Comparison of ENCODE assay signal across 24 mouse cellular contexts in the genomic region with DNA sequence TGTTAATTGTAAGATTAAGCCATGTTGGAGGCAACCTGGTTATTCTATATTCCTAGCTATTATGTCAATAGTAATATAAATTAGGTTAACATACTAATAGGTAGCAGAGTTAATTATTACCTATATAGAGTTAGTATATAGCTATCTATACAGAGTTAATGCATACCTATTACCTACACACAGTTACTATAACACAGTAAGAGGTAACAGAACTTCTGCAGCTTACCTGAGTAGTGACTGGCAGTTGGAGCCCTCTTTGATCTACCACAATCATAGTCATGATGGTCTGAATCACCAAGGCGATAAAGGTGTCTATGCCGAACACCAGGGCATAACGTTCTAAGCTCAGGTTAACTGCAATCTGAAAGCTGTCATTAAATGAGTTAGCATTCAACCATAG. TPM values are rescaled to one million over a fixed set of nuclear protein-coding genes. Genes with fewer than 3 reads are reported as not detected.
"Had no signal": no experiment of that assay in that cellular context is flagged by ENCODE, and none has a peak within 500 bp of the region (broad histone marks: within the 10 kb centered on the region; RNA-seq: fewer than 3 reads in every experiment).

No protein-coding gene starts in this region.

- H3K27ac ChIP-seq: neural tube, embryonic 13.5 days; neural tube, embryonic 15.5 days; stomach, embryonic 15.5 days; stomach, postnatal 0 days had no signal

- H3K36me3 ChIP-seq: neural tube, embryonic 13.5 days; neural tube, embryonic 15.5 days; stomach, embryonic 15.5 days had no signal

- H3K4me3 ChIP-seq: neural tube, embryonic 13.5 days; neural tube, embryonic 15.5 days; stomach, embryonic 15.5 days had no signal

- H3K4me2 ChIP-seq: neural tube, embryonic 13.5 days; neural tube, embryonic 15.5 days; stomach, embryonic 15.5 days had no signal

- H3K9ac ChIP-seq: neural tube, embryonic 13.5 days; neural tube, embryonic 15.5 days; stomach, embryonic 15.5 days had no signal

- H3K4me1 ChIP-seq: neural tube, embryonic 13.5 days; neural tube, embryonic 15.5 days; stomach, embryonic 15.5 days had no signal

- H3K9me3 ChIP-seq: neural tube, embryonic 13.5 days; neural tube, embryonic 15.5 days; stomach, embryonic 15.5 days had no signal

- H3K27me3 ChIP-seq: neural tube, embryonic 13.5 days; neural tube, embryonic 15.5 days; stomach, embryonic 15.5 days had no signal

- DNase-seq: retina, postnatal 1 day; right cerebral cortex, adult 18-20 months; right cerebral cortex, postnatal 14 days; right cerebral cortex, postnatal 25 days; right cerebral cortex, postnatal 4 days; spleen, adult 18-20 months; thymus, adult 18-20 months; thymus, adult 2 months; thymus, postnatal 14 days; thymus, postnatal 25 days; thymus, postnatal 36 days; thymus, postnatal 4 days had no signal

RNA-seq across cellular contexts. Expression of gene Gm47959, which starts 14.1 kb away (rescaled TPM):
- polyA plus RNA-seq: neural tube, embryonic 13.5 days; neural tube, embryonic 14.5 days; neural tube, embryonic 15.5 days; small intestine, adult 2 months; spleen, adult 2 months; stomach, embryonic 14.5 days; stomach, embryonic 15.5 days; stomach, embryonic 16.5 days; stomach, postnatal 0 days; testis, adult 2 months; thymus, adult 2 months; thymus, postnatal 0 days; urinary bladder, adult 2 months had no signal

RNA-seq across cellular contexts. Expression of gene Krtap28-10, which starts 27.8 kb away (rescaled TPM):
- polyA plus RNA-seq: neural tube, embryonic 13.5 days; neural tube, embryonic 14.5 days; neural tube, embryonic 15.5 days; small intestine, adult 2 months; spleen, adult 2 months; stomach, embryonic 14.5 days; stomach, embryonic 15.5 days; stomach, embryonic 16.5 days; stomach, postnatal 0 days; testis, adult 2 months; thymus, adult 2 months; thymus, postnatal 0 days; urinary bladder, adult 2 months had no signal

RNA-seq across cellular contexts. Expression of gene Gm47969, which starts 30.3 kb away (rescaled TPM):
- polyA plus RNA-seq: neural tube, embryonic 13.5 days; neural tube, embryonic 14.5 days; neural tube, embryonic 15.5 days; small intestine, adult 2 months; spleen, adult 2 months; stomach, embryonic 14.5 days; stomach, embryonic 15.5 days; stomach, embryonic 16.5 days; stomach, postnatal 0 days; testis, adult 2 months; thymus, adult 2 months; thymus, postnatal 0 days; urinary bladder, adult 2 months had no signal

RNA-seq across cellular contexts. Expression of gene A030005K14Rik, which starts 44.7 kb away (rescaled TPM):
- polyA plus RNA-seq: neural tube, embryonic 13.5 days; neural tube, embryonic 14.5 days; neural tube, embryonic 15.5 days; small intestine, adult 2 months; spleen, adult 2 months; stomach, embryonic 14.5 days; stomach, embryonic 15.5 days; stomach, embryonic 16.5 days; stomach, postnatal 0 days; testis, adult 2 months; thymus, adult 2 months; thymus, postnatal 0 days; urinary bladder, adult 2 months had no signal
